Mouse (Mus musculus): ENCODE results near the gene Gm49383. TPM values are rescaled to one million over a fixed set of nuclear protein-coding genes. Genes with fewer than 3 reads are reported as not detected.
"Not testable (repeated sequence)": the region's sequence is repeated elsewhere in the genome, so short reads cannot be mapped to it uniquely, and the experiment has no call there.

Gm49383 gene
- polyA plus RNA-seq, 1 experiment, result not detected

DNA sequence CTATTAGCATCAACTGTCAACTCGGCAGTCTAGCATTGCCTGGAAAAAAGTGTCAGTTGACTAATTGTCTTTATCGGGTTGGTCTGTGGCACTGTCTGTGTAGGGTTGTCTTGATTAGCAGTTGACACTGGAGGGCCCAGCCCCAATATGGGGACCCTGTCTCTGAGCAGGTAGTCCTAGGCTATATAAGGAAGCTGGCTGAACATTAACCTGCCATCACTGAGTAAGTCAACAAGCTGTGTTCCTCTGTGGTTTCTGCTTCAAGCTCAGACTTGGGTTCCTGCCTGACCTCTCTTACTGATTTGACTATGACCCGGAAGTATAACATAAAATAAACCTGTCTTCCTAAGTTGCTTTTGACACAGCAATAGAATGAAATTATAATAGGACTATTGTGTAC lies 20.9 kb downstream of the Gm49383 start:
- 94% methylated on average over 3 of the region's 3 CpGs for WGBS
- H3K27ac ChIP-seq (ENCODE audit: insufficient read depth, low read depth, low read length), result no peak overlapping the region
- H3K4me3 ChIP-seq (ENCODE audit: insufficient read depth, low read depth, low read length), result no peak overlapping the region
- no peak for TF ChIP-seq POLR2A (IDR thresholded peaks at IDR 0.05; ENCODE audit: insufficient read depth, low read depth, low read length)
- TF ChIP-seq CTCF (IDR thresholded peaks at IDR 0.05; ENCODE audit: insufficient read depth, low read depth, low read length), result no peak
- H3K4me1 ChIP-seq (ENCODE audit: control insufficient read depth, insufficient read depth, low read length), result no peaks in the 10 kb centered on the region

DNA sequence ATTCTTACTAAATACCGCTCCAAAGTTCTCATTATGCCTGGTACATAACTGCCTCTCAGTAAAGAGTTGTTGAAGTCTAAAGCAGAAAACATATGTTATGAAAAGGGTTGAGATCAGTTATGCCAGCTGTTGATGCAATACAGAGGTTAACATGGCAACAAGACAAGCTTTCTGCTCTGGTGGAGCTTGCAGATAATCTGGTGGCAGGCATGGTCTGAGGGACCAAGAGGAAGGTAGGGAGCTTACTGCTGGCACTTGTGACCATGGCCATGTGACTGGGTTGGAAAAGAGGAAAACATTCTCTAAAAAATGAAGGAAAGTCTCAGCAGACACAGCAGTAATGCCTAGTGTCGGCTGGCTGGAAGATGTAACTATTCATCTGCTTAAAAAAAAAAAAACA lies 25.6 kb downstream of the Gm49383 start:
- 93% methylated on average over 2 of the region's 2 CpGs for WGBS
- Histone ChIP-seq H3K27ac (ENCODE audit: insufficient read depth, low read depth, low read length) (no peak overlapping the region), H3K4me3 (ENCODE audit: insufficient read depth, low read depth, low read length) (no peak overlapping the region), H3K4me1 (ENCODE audit: control insufficient read depth, insufficient read depth, low read length) (peaks cover 3% of the 10 kb centered on the region)
- no peak for TF ChIP-seq CTCF (IDR thresholded peaks at IDR 0.05; ENCODE audit: insufficient read depth, low read depth, low read length)
- TF ChIP-seq POLR2A (IDR thresholded peaks at IDR 0.05; ENCODE audit: insufficient read depth, low read depth, low read length), result no peak

- peaks cover 3% of the 10 kb centered on the region for H3K4me1 ChIP-seq (ENCODE audit: control insufficient read depth, insufficient read depth, low read length)
- H3K27ac ChIP-seq (ENCODE audit: insufficient read depth, low read depth, low read length), result peak within 1 kb of the TSS; percentile 89
- no peak for TF ChIP-seq CTCF (IDR thresholded peaks at IDR 0.05; ENCODE audit: insufficient read depth, low read depth, low read length)
- TF ChIP-seq POLR2A (IDR thresholded peaks at IDR 0.05; ENCODE audit: insufficient read depth, low read depth, low read length), result no peak
- peak within 1 kb of the TSS; percentile 69 for H3K4me3 ChIP-seq (ENCODE audit: insufficient read depth, low read depth, low read length)
- WGBS, result under 1% methylated on average over 40 of the region's 40 CpGs
Observed at GRCm38 (mm10) chr12:69168461-69169106, 28.3 kb downstream of the Gm49383 start, which contains the start of gene Lrr1. TSS of gene Lrr1 (plus strand) at chr12:69168814.

DNA sequence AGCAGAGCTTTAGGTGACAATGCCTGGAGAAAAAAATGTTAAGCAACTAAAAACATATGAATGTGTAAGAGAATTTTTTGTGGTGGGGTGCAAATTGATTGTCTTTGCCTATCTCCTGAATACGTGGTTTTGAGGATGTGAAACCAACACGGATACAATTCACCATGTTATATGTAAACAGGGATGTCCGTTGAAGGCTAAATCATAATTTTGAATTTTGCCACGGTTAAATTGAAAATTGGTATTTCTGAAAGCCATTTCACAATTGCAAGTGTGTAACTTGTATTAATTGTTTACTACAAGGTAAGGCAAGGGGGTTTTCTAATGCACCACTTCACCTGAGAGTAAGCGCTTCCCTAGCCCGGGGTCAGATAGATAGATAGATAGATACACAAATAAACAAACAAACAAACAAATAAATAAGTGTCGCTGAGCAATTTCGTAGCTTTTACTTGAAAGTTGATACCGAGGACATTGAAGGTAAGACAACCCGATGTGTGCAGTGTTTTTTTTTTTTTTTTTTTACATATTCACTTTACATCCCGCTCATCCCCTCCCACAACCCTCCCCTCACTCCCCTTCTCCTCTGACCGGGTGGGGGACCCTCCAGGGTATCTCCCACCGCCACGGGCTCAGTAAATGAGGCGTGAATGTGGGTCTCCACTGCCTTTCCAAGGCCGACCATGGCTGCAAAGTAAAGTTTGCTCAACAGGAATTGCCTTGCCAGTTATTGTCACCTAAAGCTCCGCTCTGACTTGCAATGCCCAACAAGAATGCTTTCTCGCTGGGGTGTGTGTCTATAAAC lies 29.0 kb downstream of the Gm49383 start:
- Histone ChIP-seq H3K4me3 (ENCODE audit: insufficient read depth, low read depth, low read length) (peak overlapping the region; percentile 69), H3K27ac (ENCODE audit: insufficient read depth, low read depth, low read length) (no peak overlapping the region), H3K4me1 (ENCODE audit: control insufficient read depth, insufficient read depth, low read length) (peaks cover 3% of the 10 kb centered on the region)
- WGBS, result 8% methylated on average over 18 of the region's 18 CpGs
- no peak for TF ChIP-seq POLR2A (IDR thresholded peaks at IDR 0.05; ENCODE audit: insufficient read depth, low read depth, low read length)

- WGBS, result 75% methylated on average over 8 of the region's 8 CpGs
- not testable (repeated sequence) for H3K4me1 ChIP-seq (ENCODE audit: control insufficient read depth, insufficient read depth, low read length); H3K27ac ChIP-seq (ENCODE audit: insufficient read depth, low read depth, low read length); H3K4me3 ChIP-seq (ENCODE audit: insufficient read depth, low read depth, low read length)
Observed at GRCm38 (mm10) chr12:69166861-69167581, 29.9 kb downstream of the Gm49383 start.

- H3K27ac ChIP-seq (ENCODE audit: insufficient read depth, low read depth, low read length), result no peak overlapping the region
- TF ChIP-seq POLR2A (IDR thresholded peaks at IDR 0.05; ENCODE audit: insufficient read depth, low read depth, low read length) (no peak), CTCF (IDR thresholded peaks at IDR 0.05; ENCODE audit: insufficient read depth, low read depth, low read length) (no peak)
- peaks cover 3% of the 10 kb centered on the region for H3K4me1 ChIP-seq (ENCODE audit: control insufficient read depth, insufficient read depth, low read length)
- no peak overlapping the region for H3K4me3 ChIP-seq (ENCODE audit: insufficient read depth, low read depth, low read length)
- WGBS, result 61% methylated on average over 3 of the region's 3 CpGs
Observed at GRCm38 (mm10) chr12:69164904-69165303, 32.0 kb downstream of the Gm49383 start.

DNA sequence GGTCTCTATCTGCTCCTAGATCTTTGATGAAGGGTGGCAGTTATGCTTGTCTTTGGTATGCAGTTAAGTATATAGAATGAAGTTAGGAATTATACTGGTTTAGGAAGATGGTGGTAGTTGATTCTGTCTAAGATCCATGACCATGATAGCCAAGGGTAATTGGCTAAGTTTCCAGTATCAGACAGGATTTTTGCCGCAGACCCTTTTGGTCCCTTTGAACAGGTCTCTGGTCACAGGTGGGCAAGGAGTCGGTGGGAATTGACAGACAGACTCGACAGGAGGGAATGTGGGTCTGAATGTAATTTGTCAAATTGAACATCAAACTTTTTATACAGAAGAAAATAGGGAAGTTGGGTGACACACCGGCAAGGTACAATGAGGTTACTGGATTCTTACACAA lies 33.3 kb downstream of the Gm49383 start:
- WGBS, result 82% methylated on average over 4 of the region's 4 CpGs

GRCm38 (mm10) chr12:69160677-69161076 lies 36.2 kb downstream of the Gm49383 start:
- not testable (repeated sequence) for H3K27ac ChIP-seq (ENCODE audit: insufficient read depth, low read depth, low read length); H3K4me3 ChIP-seq (ENCODE audit: insufficient read depth, low read depth, low read length); H3K4me1 ChIP-seq (ENCODE audit: control insufficient read depth, insufficient read depth, low read length)
- 77% methylated on average over 2 of the region's 2 CpGs for WGBS

More for the DNA sequence above, 33.3 kb downstream of the Gm49383 start:
- not testable (repeated sequence) for H3K4me3 ChIP-seq (ENCODE audit: insufficient read depth, low read depth, low read length); H3K4me1 ChIP-seq (ENCODE audit: control insufficient read depth, insufficient read depth, low read length); H3K27ac ChIP-seq (ENCODE audit: insufficient read depth, low read depth, low read length)

GRCm38 (mm10) chr12:69159578-69159940 lies 37.3 kb downstream of the Gm49383 start:
- 3% methylated on average over 9 of the region's 9 CpGs for WGBS
- no peak overlapping the region for H3K4me3 ChIP-seq (ENCODE audit: insufficient read depth, low read depth, low read length)
- H3K4me1 ChIP-seq (ENCODE audit: control insufficient read depth, insufficient read depth, low read length), result no peaks in the 10 kb centered on the region; the same call in 1 of the 2 replicates

More at GRCm38 (mm10) chr12:69159578-69159940, 37.3 kb downstream of the Gm49383 start:
- TF ChIP-seq CTCF (IDR thresholded peaks at IDR 0.05; ENCODE audit: insufficient read depth, low read depth, low read length) (no peak), POLR2A (IDR thresholded peaks at IDR 0.05; ENCODE audit: insufficient read depth, low read depth, low read length) (no peak)
- H3K27ac ChIP-seq (ENCODE audit: insufficient read depth, low read depth, low read length), result no peak overlapping the region
